Mouse (Mus musculus) forebrain, embryonic 11.5 days (tissue): ENCODE measurements at regions not wholly inside any gene's neighbourhood (a gene's known extent, or its start where the extent isn't known, plus 50 kb on each side); places are given as distances from the start of the nearest gene placed in this dataset.

Experiments used
- ATAC-seq: fragments of 200-750 bp; cut with Nextera tagmentation; replicated peaks from 2 replicates; pipeline ENCODE4 v1.8.0; 2017; ENCODE audit warnings: moderate TSS enrichment; ENCODE audit not compliant: low FRiP score
- DNase-seq: peaks from one replicate; pipeline ENCODE4 v3.0.0-alpha.2; 2017; ENCODE audit warnings: low spot score
- H3K27ac ChIP-seq: fragments of 300-500 bp; sonication (generic); 2 replicates; pipeline ENCODE4 v1.5.1; 2014; ENCODE audit warnings: low read depth, low read length
- H3K27me3 ChIP-seq: fragments of 300-500 bp; sonication (generic); 2 replicates; pipeline ENCODE4 v1.6.1; 2014; ENCODE audit warnings: mild to moderate bottlenecking, low read length, mixed read lengths; ENCODE audit not compliant: control insufficient read depth, insufficient read depth
- H3K36me3 ChIP-seq: fragments of 300-500 bp; sonication (generic); 2 replicates; pipeline ENCODE4 v1.6.1; 2014; ENCODE audit warnings: mild to moderate bottlenecking, low read length, moderate library complexity, mixed read lengths; ENCODE audit not compliant: control insufficient read depth, insufficient read depth
- H3K4me1 ChIP-seq: fragments of 300-500 bp; sonication (generic); replicated peaks from 2 replicates; pipeline ENCODE4 v1.6.1; 2014; ENCODE audit warnings: low read length, mixed read lengths; ENCODE audit not compliant: control insufficient read depth, insufficient read depth
- H3K4me2 ChIP-seq: fragments of 300-500 bp; sonication (generic); 2 replicates; pipeline ENCODE4 v1.6.1; 2014; ENCODE audit warnings: low read depth, mild to moderate bottlenecking, low read length, moderate library complexity, mixed read lengths; ENCODE audit not compliant: severe bottlenecking
- H3K4me3 ChIP-seq: fragments of 300-500 bp; sonication (generic); 2 replicates; pipeline ENCODE4 v1.5.1; 2014; ENCODE audit warnings: low read depth, low read length
- H3K9ac ChIP-seq: fragments of 300-500 bp; sonication (generic); 2 replicates; pipeline ENCODE4 v1.6.1; 2014; ENCODE audit warnings: low read length
- H3K9me3 ChIP-seq: fragments of 300-500 bp; sonication (generic); 2 replicates; pipeline ENCODE4 v1.6.1; 2016; ENCODE audit warnings: low read length, mixed read lengths; ENCODE audit not compliant: control insufficient read depth
- WGBS: fragments of 180-500 bp; shearing (Covaris S2); extraction: QIAGEN DNeasy Blood & Tissue Kit; methylation state at CpG from one replicate; pipeline ENCODE4 v1.1.7; 2014; 5-methylcytosine and 5-hydroxymethylcytosine counted together

GRCm38 (mm10) chr1:82095101-82095500 lies 137.8 kb upstream of the Gm9747 start:
- no peaks in the 10 kb centered on the region for H3K9me3 ChIP-seq
- H3K4me3 ChIP-seq: no peak overlapping the region
- 96% methylated on average over 2 of the region's 2 CpGs for WGBS
- no peak overlapping the region for H3K9ac ChIP-seq
- no peaks in the 10 kb centered on the region for H3K36me3 ChIP-seq
- no peak overlapping the region for H3K27ac ChIP-seq
- no peak overlapping the region for H3K4me2 ChIP-seq
- H3K4me1 ChIP-seq: no peaks in the 10 kb centered on the region
- DNase-seq (no peak), ATAC-seq (no peak)
- no peaks in the 10 kb centered on the region for H3K27me3 ChIP-seq

- Histone ChIP-seq H3K4me3 (no peak overlapping the region), H3K4me2 (no peak overlapping the region), H3K27ac (no peak overlapping the region), H3K9me3 (no peaks in the 10 kb centered on the region), H3K36me3 (no peaks in the 10 kb centered on the region), H3K27me3 (no peaks in the 10 kb centered on the region), H3K4me1 (no peaks in the 10 kb centered on the region), H3K9ac (no peak overlapping the region)
- WGBS: 81% methylated on average over 5 of the region's 5 CpGs
- DNase-seq (no peak), ATAC-seq (no peak)
These were observed 126.2 kb upstream of the Gm9747 start for GRCm38 (mm10) chr1:82106756-82107155.

GRCm38 (mm10) chr1:82110071-82110635 lies 122.8 kb upstream of the Gm9747 start:
- H3K27ac ChIP-seq: no peak overlapping the region
- H3K4me3 ChIP-seq: no peak overlapping the region
- WGBS: 95% methylated on average over 1 of the region's 1 CpGs
- H3K4me2 ChIP-seq: no peak overlapping the region
- H3K36me3 ChIP-seq: no peaks in the 10 kb centered on the region
- ATAC-seq (no peak), DNase-seq (no peak)
- no peaks in the 10 kb centered on the region for H3K9me3 ChIP-seq
- no peak overlapping the region for H3K9ac ChIP-seq
- H3K27me3 ChIP-seq: no peaks in the 10 kb centered on the region
- H3K4me1 ChIP-seq: no peaks in the 10 kb centered on the region

- Histone ChIP-seq H3K4me3 (no peak overlapping the region), H3K27me3 (no peaks in the 10 kb centered on the region), H3K4me1 (no peaks in the 10 kb centered on the region), H3K36me3 (no peaks in the 10 kb centered on the region), H3K27ac (no peak overlapping the region), H3K9ac (no peak overlapping the region), H3K4me2 (no peak overlapping the region), H3K9me3 (no peaks in the 10 kb centered on the region)
- WGBS: 50% methylated on average over 5 of the region's 5 CpGs
- ATAC-seq: no peak
- DNase-seq: peak; percentile 50
These were observed 120.5 kb upstream of the Gm9747 start for GRCm38 (mm10) chr1:82112401-82112800.

- WGBS: 74% methylated on average over 5 of the region's 5 CpGs
- DNase-seq (no peak), ATAC-seq (no peak)
- Histone ChIP-seq H3K27ac (no peak overlapping the region), H3K4me3 (no peak overlapping the region), H3K36me3 (no peaks in the 10 kb centered on the region), H3K27me3 (no peaks in the 10 kb centered on the region), H3K4me1 (no peaks in the 10 kb centered on the region), H3K4me2 (no peak overlapping the region), H3K9me3 (no peaks in the 10 kb centered on the region), H3K9ac (no peak overlapping the region)
These were observed 108.4 kb upstream of the Gm9747 start for GRCm38 (mm10) chr1:82124503-82124902.

GRCm38 (mm10) chr1:82129700-82130275 lies 103.1 kb upstream of the Gm9747 start:
- WGBS: 49% methylated on average over 5 of the region's 5 CpGs
- no peak for DNase-seq

GRCm38 (mm10) chr1:82132536-82132935 lies 100.4 kb upstream of the Gm9747 start:
- no peaks in the 10 kb centered on the region for H3K9me3 ChIP-seq
- no peak overlapping the region for H3K4me3 ChIP-seq
- 56% methylated on average over 6 of the region's 6 CpGs for WGBS
- H3K4me1 ChIP-seq: no peaks in the 10 kb centered on the region
- no peak overlapping the region for H3K4me2 ChIP-seq
- DNase-seq (no peak), ATAC-seq (no peak)
- no peak overlapping the region for H3K27ac ChIP-seq
- H3K27me3 ChIP-seq: no peaks in the 10 kb centered on the region
- no peak overlapping the region for H3K9ac ChIP-seq
- no peaks in the 10 kb centered on the region for H3K36me3 ChIP-seq

More at GRCm38 (mm10) chr1:82129700-82130275, 103.1 kb upstream of the Gm9747 start:
- Histone ChIP-seq H3K9ac (no peak overlapping the region), H3K4me2 (no peak overlapping the region), H3K9me3 (no peaks in the 10 kb centered on the region), H3K4me3 (no peak overlapping the region), H3K27ac (no peak overlapping the region), H3K27me3 (no peaks in the 10 kb centered on the region), H3K4me1 (no peaks in the 10 kb centered on the region), H3K36me3 (no peaks in the 10 kb centered on the region)
- no peak for ATAC-seq

- H3K4me2 ChIP-seq: no peak overlapping the region
- no peaks in the 10 kb centered on the region for H3K36me3 ChIP-seq
- no peaks in the 10 kb centered on the region for H3K4me1 ChIP-seq
- ATAC-seq (no peak), DNase-seq (no peak)
- WGBS: 95% methylated on average over 2 of the region's 2 CpGs
- H3K27me3 ChIP-seq: no peaks in the 10 kb centered on the region
- H3K4me3 ChIP-seq: no peak overlapping the region
- no peak overlapping the region for H3K27ac ChIP-seq
- H3K9ac ChIP-seq: no peak overlapping the region
- no peaks in the 10 kb centered on the region for H3K9me3 ChIP-seq
These were observed 98.0 kb upstream of the Gm9747 start for GRCm38 (mm10) chr1:82134938-82135337.

- H3K4me3 ChIP-seq: no peak overlapping the region
- no peaks in the 10 kb centered on the region for H3K4me1 ChIP-seq
- no peaks in the 10 kb centered on the region for H3K36me3 ChIP-seq
- 80% methylated on average over 8 of the region's 8 CpGs for WGBS
- no peak overlapping the region for H3K27ac ChIP-seq
- ATAC-seq (no peak), DNase-seq (no peak)
- H3K4me2 ChIP-seq: no peak overlapping the region
- H3K9ac ChIP-seq: no peak overlapping the region
- no peaks in the 10 kb centered on the region for H3K9me3 ChIP-seq
- H3K27me3 ChIP-seq: no peaks in the 10 kb centered on the region
These were observed 97.1 kb upstream of the Gm9747 start for GRCm38 (mm10) chr1:82135761-82136331.
